Mouse (Mus musculus) liver, postnatal 0 days (tissue): ENCODE results near the gene Usp15. TPM values are rescaled to one million over a fixed set of nuclear protein-coding genes. Genes with fewer than 3 reads are reported as not detected.

Source experiments
- ATAC-seq: fragments of 200-750 bp; cut with Nextera tagmentation; 2 replicates; pipeline ENCODE4 v1.8.0; 2017; ENCODE audit warnings: mild to moderate bottlenecking, moderate library complexity
- DNase-seq: peaks from one replicate; pipeline ENCODE4 v3.0.0-alpha.2; 2016
- H3K27ac ChIP-seq: fragments of 300-500 bp; sonication (generic); 2 replicates; pipeline ENCODE4 v1.5.1; 2014; ENCODE audit warnings: antibody characterized with exemption, moderate library complexity, mild to moderate bottlenecking, low read depth
- H3K27me3 ChIP-seq: fragments of 300-500 bp; sonication (generic); 2 replicates; pipeline ENCODE4 v1.6.1; 2014; ENCODE audit warnings: low read length, control low read depth, mixed read lengths; ENCODE audit not compliant: insufficient read depth
- H3K36me3 ChIP-seq: fragments of 300-500 bp; sonication (generic); replicated peaks from 2 replicates; pipeline ENCODE4 v1.6.1; 2014; ENCODE audit warnings: mild to moderate bottlenecking, control low read depth, low read length, moderate library complexity, mixed read lengths; ENCODE audit not compliant: insufficient read depth
- H3K4me1 ChIP-seq: fragments of 300-500 bp; sonication (generic); 2 replicates; pipeline ENCODE4 v1.6.1; 2014; ENCODE audit warnings: antibody characterized with exemption, mild to moderate bottlenecking, control low read depth; ENCODE audit not compliant: insufficient read depth
- H3K4me2 ChIP-seq: fragments of 300-500 bp; sonication (generic); 2 replicates; pipeline ENCODE4 v1.6.1; 2014; ENCODE audit warnings: low read depth, mild to moderate bottlenecking, low read length, moderate library complexity, mixed read lengths
- H3K4me3 ChIP-seq: fragments of 300-500 bp; sonication (generic); 2 replicates; pipeline ENCODE4 v1.5.1; 2014; ENCODE audit warnings: low read depth, low read length
- H3K9ac ChIP-seq: fragments of 300-500 bp; sonication (generic); replicated peaks from 2 replicates; pipeline ENCODE4 v1.6.1; 2014; ENCODE audit warnings: mild to moderate bottlenecking, moderate library complexity
- H3K9me3 ChIP-seq: fragments of 300-500 bp; sonication (generic); 2 replicates; pipeline ENCODE4 v1.6.1; 2016; ENCODE audit warnings: mild to moderate bottlenecking, control low read depth, low read length, mixed read lengths
- CTCF ChIP-seq: sonication (generic); IDR thresholded peaks from 2 replicates; pipeline ENCODE4 v1.5.1; 2016; ENCODE audit warnings: antibody characterized with exemption, low read depth
- EP300 ChIP-seq: IDR thresholded peaks from 2 replicates; pipeline ENCODE4 v1.6.1; 2016; ENCODE audit warnings: antibody characterized with exemption, low read depth, mild to moderate bottlenecking
- WGBS: fragments of 180-500 bp; shearing (Covaris S2); extraction: QIAGEN DNeasy Blood & Tissue Kit; methylation state at CpG from one replicate; pipeline ENCODE4 v1.1.7; 2014; ENCODE audit not compliant: insufficient replicate concordance; 5-methylcytosine and 5-hydroxymethylcytosine counted together
- polyA plus RNA-seq: library from polyadenylated mRNA; unstranded; fragments of >200 nt; fragmentation: Nextera tagmentation; extraction: Ambion mirVana; gene quantifications from 2 replicates; pipeline ENCODE4 v1.2.1, GENCODE M21; 2015

The Usp15 gene
- polyA plus RNA-seq, 1 experiment from 2014 or later: 59.9 TPM

DNA sequence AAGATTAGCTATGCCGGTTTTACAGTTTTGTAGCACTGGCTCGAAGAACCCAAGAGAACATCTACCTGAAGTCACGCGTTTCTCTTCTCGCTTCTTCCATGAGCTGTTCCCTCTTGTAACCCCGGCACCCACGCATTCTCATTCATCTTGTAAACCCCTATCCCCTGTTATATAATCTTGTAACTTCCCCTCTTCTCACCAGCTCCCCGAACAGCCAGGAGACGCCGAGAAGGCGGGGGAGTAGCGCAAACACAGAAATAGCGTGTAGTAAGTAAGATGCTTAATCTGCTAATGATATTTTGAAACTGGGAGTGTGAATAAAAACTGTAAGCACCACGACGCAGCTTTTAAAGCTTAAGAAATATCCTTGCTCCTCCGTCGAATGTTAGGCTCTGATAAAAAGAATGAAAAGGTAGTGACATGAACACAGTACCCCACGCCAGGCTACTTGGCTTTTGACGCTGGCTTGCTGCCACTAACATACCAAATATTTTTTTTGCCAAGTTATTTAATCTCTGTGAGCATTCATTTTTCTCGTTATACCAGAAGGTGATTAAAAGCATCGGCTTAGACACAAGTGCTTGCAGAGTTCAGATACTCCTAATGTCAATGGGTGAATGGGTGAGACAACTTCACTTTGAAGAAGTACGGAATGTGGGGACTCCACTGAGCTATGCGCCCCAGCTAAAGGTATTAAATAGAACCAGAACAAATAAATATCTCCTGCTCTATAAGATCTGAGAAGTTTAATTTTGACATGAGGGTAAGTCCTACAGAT, 5.4 kb upstream of the Usp15 start:
- H3K27ac ChIP-seq: peak overlapping the region; percentile 19; the same call in 1 of the 2 replicates
- H3K4me3 ChIP-seq: no peak overlapping the region
- DNase-seq: no peak
- 65% methylated on average over 23 of the region's 23 CpGs for WGBS
- H3K9ac ChIP-seq: no peak overlapping the region
- ATAC-seq: no peak
- no peaks in the 10 kb centered on the region for H3K36me3 ChIP-seq
- H3K9me3 ChIP-seq: no peaks in the 10 kb centered on the region
- H3K4me2 ChIP-seq: peak overlapping the region; percentile 35
- H3K27me3 ChIP-seq: no peaks in the 10 kb centered on the region
- TF ChIP-seq CTCF (no peak), EP300 (peak; percentile 67)
- peaks cover 21% of the 10 kb centered on the region for H3K4me1 ChIP-seq

GRCm38 (mm10) chr10:123201436-123201835, 4.6 kb upstream of the Usp15 start:
- H3K27me3 ChIP-seq: no peaks in the 10 kb centered on the region
- H3K4me3 ChIP-seq: no peak overlapping the region
- ATAC-seq (no peak), DNase-seq (no peak)
- no peak overlapping the region for H3K9ac ChIP-seq
- no peak for TF ChIP-seq EP300
- no peak for TF ChIP-seq CTCF
- H3K4me2 ChIP-seq: no peak overlapping the region
- no peaks in the 10 kb centered on the region for H3K9me3 ChIP-seq
- peaks cover 21% of the 10 kb centered on the region for H3K4me1 ChIP-seq
- H3K36me3 ChIP-seq: no peaks in the 10 kb centered on the region
- peak overlapping the region; percentile 19; the same call in 1 of the 2 replicates for H3K27ac ChIP-seq
- WGBS: 74% methylated on average over 5 of the region's 5 CpGs

GRCm38 (mm10) chr10:123200996-123201395, 4.2 kb upstream of the Usp15 start:
- no peak for DNase-seq
- 77% methylated on average over 5 of the region's 5 CpGs for whole genome bisulfite sequencing
- no peaks in the 10 kb centered on the region for H3K36me3 ChIP-seq
- H3K27me3 ChIP-seq: no peaks in the 10 kb centered on the region
- no peak overlapping the region for H3K9ac ChIP-seq
- no peak overlapping the region for H3K4me2 ChIP-seq
- no peak for ATAC-seq
- peaks cover 21% of the 10 kb centered on the region for H3K4me1 ChIP-seq
- no peaks in the 10 kb centered on the region for H3K9me3 ChIP-seq
- H3K4me3 ChIP-seq: no peak overlapping the region
- no peak overlapping the region for H3K27ac ChIP-seq
- TF ChIP-seq EP300: no peak
- no peak for TF ChIP-seq CTCF

- Histone ChIP-seq H3K4me1 (peaks cover 21% of the 10 kb centered on the region), H3K9me3 (no peaks in the 10 kb centered on the region), H3K4me2 (peak overlapping the region; percentile 48), H3K36me3 (no peaks in the 10 kb centered on the region), H3K27ac (peak overlapping the region; percentile 26; the same call in 1 of the 2 replicates), H3K9ac (no peak overlapping the region), H3K27me3 (no peaks in the 10 kb centered on the region), H3K4me3 (no peak overlapping the region)
- 83% methylated on average over 8 of the region's 8 CpGs for WGBS
- DNase-seq: no peak
- TF ChIP-seq CTCF: no peak
- no peak for TF ChIP-seq EP300
- no peak for ATAC-seq
Measured at GRCm38 (mm10) chr10:123200320-123200659, 3.5 kb upstream of the Usp15 start.

DNA sequence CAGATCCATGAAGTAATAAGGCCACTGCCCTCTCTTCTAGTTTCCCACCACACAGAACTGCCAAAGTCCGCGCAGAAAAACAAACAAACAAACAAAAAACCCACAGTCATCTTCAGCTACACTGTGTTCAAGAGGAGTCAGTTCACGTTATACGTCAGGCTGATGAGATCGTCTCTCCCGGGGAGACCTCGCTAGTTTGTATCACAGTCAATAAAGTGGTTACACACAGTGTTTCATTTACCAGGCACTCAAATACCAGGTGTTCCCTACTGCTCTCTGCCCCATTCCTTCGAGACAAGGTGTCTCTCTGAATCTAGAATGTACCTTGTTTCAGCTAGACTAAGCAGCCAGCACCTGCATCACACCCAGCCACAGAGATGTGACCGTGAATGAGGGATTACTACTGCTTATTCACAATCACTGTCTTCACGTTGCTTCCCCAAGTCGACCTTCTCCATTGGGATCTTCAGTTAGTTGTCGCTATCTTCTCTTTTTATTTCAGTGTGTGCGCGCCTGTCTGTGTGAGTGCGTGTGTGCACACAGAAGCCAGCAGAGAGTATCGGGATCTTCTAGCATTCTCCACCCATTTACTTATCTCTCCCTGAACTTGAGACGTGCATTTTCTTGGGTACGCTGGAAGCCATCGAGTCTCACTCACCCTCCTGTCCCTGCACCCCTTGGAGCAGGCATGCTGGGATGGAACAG, 3.0 kb upstream of the Usp15 start:
- H3K27ac ChIP-seq: peak overlapping the region; percentile 26; the same call in 1 of the 2 replicates
- peak overlapping the region; percentile 48 for H3K4me2 ChIP-seq

GRCm38 (mm10) chr10:123199119-123199518, 2.3 kb upstream of the Usp15 start:
- Histone ChIP-seq H3K4me2 (no peak overlapping the region), H3K27ac (no peak overlapping the region), H3K9me3 (no peaks in the 10 kb centered on the region), H3K27me3 (no peaks in the 10 kb centered on the region), H3K4me3 (no peak overlapping the region), H3K4me1 (peaks cover 24% of the 10 kb centered on the region), H3K9ac (no peak overlapping the region), H3K36me3 (no peaks in the 10 kb centered on the region)
- 38% methylated on average over 3 of the region's 3 CpGs for WGBS
- TF ChIP-seq EP300 (0 out of 2 replicates have a peak, but pooled peaks have one; percentile 24), CTCF (no peak)
- no peak for ATAC-seq
- DNase-seq: no peak

More for the DNA sequence above, 3.0 kb upstream of the Usp15 start:
- Histone ChIP-seq H3K4me1 (peaks cover 21% of the 10 kb centered on the region), H3K9me3 (no peaks in the 10 kb centered on the region), H3K4me3 (no peak overlapping the region), H3K9ac (no peak overlapping the region), H3K36me3 (no peaks in the 10 kb centered on the region), H3K27me3 (no peaks in the 10 kb centered on the region)
- WGBS: 68% methylated on average over 19 of the region's 19 CpGs
- no peak for TF ChIP-seq CTCF
- TF ChIP-seq EP300: no peak
- DNase-seq: no peak
- ATAC-seq: no peak
